Mouse (Mus musculus): ENCODE results near the gene Zar1. TPM values are rescaled to one million over a fixed set of nuclear protein-coding genes. Genes with fewer than 3 reads are reported as not detected.
"Not testable (repeated sequence)": the region's sequence is repeated elsewhere in the genome, so short reads cannot be mapped to it uniquely, and the experiment has no call there.

Zar1 gene
- total RNA-seq (2012; rRNA removed): 0.22 TPM in 1 of 2 replicates, not detected in the other

GRCm38 (mm10) chr5:72580970-72581332 is at the start of gene Zar1:
Gene Zar1 (minus strand): TSS chr5:72581254.
- H3K27ac ChIP-seq (ENCODE audit: insufficient read depth, low read depth, low read length, poor library complexity, severe bottlenecking); H3K9me3 ChIP-seq (ENCODE audit: control insufficient read depth, insufficient read depth, low read depth, low read length); DNase-seq (ENCODE audit: low read depth, low spot score); in situ Hi-C loops (cut with MboI; ENCODE audit: low sequenced_read_pairs in 2 of 2, unreplicated experiment in 2 of 2); H3K36me3 ChIP-seq (ENCODE audit: control insufficient read depth, insufficient read depth, low read length, poor library complexity, severe bottlenecking); H3K4me1 ChIP-seq (ENCODE audit: control insufficient read depth in 2 of 2, insufficient read depth in 2 of 2, low read length in 2 of 2, poor library complexity in 1 of 2): not testable (repeated sequence)
- peak within 1 kb of the TSS; percentile 33 for H3K9ac ChIP-seq (ENCODE audit: insufficient read depth, low read depth, low read length, poor library complexity, severe bottlenecking)
- H3K4me3 ChIP-seq (ENCODE audit: insufficient read depth in 1 of 2, low read depth in 1 of 2, low read length in 2 of 2, poor library complexity in 1 of 2, severe bottlenecking in 1 of 2): peak within 1 kb of the TSS; percentile 60 to 62

- H3K4me1 ChIP-seq (ENCODE audit: control insufficient read depth in 2 of 2, insufficient read depth in 2 of 2, low read length in 2 of 2, poor library complexity in 1 of 2): no peaks in the 10 kb centered on the region
- in situ Hi-C loops (cut with MboI; ENCODE audit: low sequenced_read_pairs in 2 of 2, unreplicated experiment in 2 of 2): no loop called here
- no peaks in the 10 kb centered on the region for H3K9me3 ChIP-seq (ENCODE audit: control insufficient read depth, insufficient read depth, low read depth, low read length)
- no peaks in the 10 kb centered on the region for H3K36me3 ChIP-seq (ENCODE audit: control insufficient read depth, insufficient read depth, low read length, poor library complexity, severe bottlenecking)
- no peak overlapping the region for H3K27ac ChIP-seq (ENCODE audit: insufficient read depth, low read depth, low read length, poor library complexity, severe bottlenecking)
- no peak overlapping the region for H3K4me3 ChIP-seq (ENCODE audit: insufficient read depth in 1 of 2, low read depth in 1 of 2, low read length in 2 of 2, poor library complexity in 1 of 2, severe bottlenecking in 1 of 2)
- H3K9ac ChIP-seq (ENCODE audit: insufficient read depth, low read depth, low read length, poor library complexity, severe bottlenecking): no peak overlapping the region
- DNase-seq (ENCODE audit: low read depth, low spot score): no peak
- TF ChIP-seq MAFK (IDR thresholded peaks at IDR 0.05; ENCODE audit: insufficient read depth, low read depth, low read length) (no peak), HCFC1 (IDR thresholded peaks at IDR 0.05; ENCODE audit: borderline replicate concordance, insufficient read depth, low read length) (no peak), ZC3H11A (IDR thresholded peaks at IDR 0.05; ENCODE audit: borderline replicate concordance, low read depth, low read length) (no peak), CHD2 (IDR thresholded peaks at IDR 0.05; ENCODE audit: low read depth, low read length) (no peak), ZNF384 (IDR thresholded peaks at IDR 0.05; ENCODE audit: low read depth, low read length) (no peak)
These were observed 49.0 kb upstream of the Zar1 start for GRCm38 (mm10) chr5:72630026-72630425.

GRCm38 (mm10) chr5:72621022-72621421 is 40.0 kb upstream of the Zar1 start:
- no peak overlapping the region for H3K27ac ChIP-seq (ENCODE audit: insufficient read depth, low read depth, low read length, poor library complexity, severe bottlenecking)
- H3K4me3 ChIP-seq (ENCODE audit: insufficient read depth in 1 of 2, low read depth in 1 of 2, low read length in 2 of 2, poor library complexity in 1 of 2, severe bottlenecking in 1 of 2): no peak overlapping the region
- H3K36me3 ChIP-seq (ENCODE audit: control insufficient read depth, insufficient read depth, low read length, poor library complexity, severe bottlenecking): no peaks in the 10 kb centered on the region
- H3K9ac ChIP-seq (ENCODE audit: insufficient read depth, low read depth, low read length, poor library complexity, severe bottlenecking): no peak overlapping the region
- in situ Hi-C loops (cut with MboI; ENCODE audit: low sequenced_read_pairs in 2 of 2, unreplicated experiment in 2 of 2): no loop called here
- H3K4me1 ChIP-seq (ENCODE audit: control insufficient read depth in 2 of 2, insufficient read depth in 2 of 2, low read length in 2 of 2, poor library complexity in 1 of 2): no peaks in the 10 kb centered on the region
- H3K9me3 ChIP-seq (ENCODE audit: control insufficient read depth, insufficient read depth, low read depth, low read length): no peaks in the 10 kb centered on the region
- TF ChIP-seq ZNF384 (IDR thresholded peaks at IDR 0.05; ENCODE audit: low read depth, low read length) (no peak), HCFC1 (IDR thresholded peaks at IDR 0.05; ENCODE audit: borderline replicate concordance, insufficient read depth, low read length) (no peak), MAFK (IDR thresholded peaks at IDR 0.05; ENCODE audit: insufficient read depth, low read depth, low read length) (no peak), CHD2 (IDR thresholded peaks at IDR 0.05; ENCODE audit: low read depth, low read length) (no peak), ZC3H11A (IDR thresholded peaks at IDR 0.05; ENCODE audit: borderline replicate concordance, low read depth, low read length) (no peak)
- no peak for DNase-seq (ENCODE audit: low read depth, low spot score)

GRCm38 (mm10) chr5:72617413-72617812 is 36.4 kb upstream of the Zar1 start:
- no peak for DNase-seq (ENCODE audit: low read depth, low spot score)
- Histone ChIP-seq H3K36me3 (ENCODE audit: control insufficient read depth, insufficient read depth, low read length, poor library complexity, severe bottlenecking) (no peaks in the 10 kb centered on the region), H3K4me1 (ENCODE audit: control insufficient read depth in 2 of 2, insufficient read depth in 2 of 2, low read length in 2 of 2, poor library complexity in 1 of 2) (no peaks in the 10 kb centered on the region), H3K9me3 (ENCODE audit: control insufficient read depth, insufficient read depth, low read depth, low read length) (no peaks in the 10 kb centered on the region), H3K4me3 (ENCODE audit: insufficient read depth in 1 of 2, low read depth in 1 of 2, low read length in 2 of 2, poor library complexity in 1 of 2, severe bottlenecking in 1 of 2) (no peak overlapping the region), H3K27ac (ENCODE audit: insufficient read depth, low read depth, low read length, poor library complexity, severe bottlenecking) (no peak overlapping the region), H3K9ac (ENCODE audit: insufficient read depth, low read depth, low read length, poor library complexity, severe bottlenecking) (no peak overlapping the region)
- TF ChIP-seq ZC3H11A (IDR thresholded peaks at IDR 0.05; ENCODE audit: borderline replicate concordance, low read depth, low read length) (no peak), CHD2 (IDR thresholded peaks at IDR 0.05; ENCODE audit: low read depth, low read length) (no peak), MAFK (IDR thresholded peaks at IDR 0.05; ENCODE audit: insufficient read depth, low read depth, low read length) (no peak), ZNF384 (IDR thresholded peaks at IDR 0.05; ENCODE audit: low read depth, low read length) (no peak), HCFC1 (IDR thresholded peaks at IDR 0.05; ENCODE audit: borderline replicate concordance, insufficient read depth, low read length) (no peak)
- in situ Hi-C loops (cut with MboI; ENCODE audit: low sequenced_read_pairs in 2 of 2, unreplicated experiment in 2 of 2): no loop called here

- Histone ChIP-seq H3K9ac (ENCODE audit: insufficient read depth, low read depth, low read length, poor library complexity, severe bottlenecking) (no peak overlapping the region), H3K9me3 (ENCODE audit: control insufficient read depth, insufficient read depth, low read depth, low read length) (no peaks in the 10 kb centered on the region), H3K4me3 (ENCODE audit: insufficient read depth in 1 of 2, low read depth in 1 of 2, low read length in 2 of 2, poor library complexity in 1 of 2, severe bottlenecking in 1 of 2) (no peak overlapping the region), H3K27ac (ENCODE audit: insufficient read depth, low read depth, low read length, poor library complexity, severe bottlenecking) (no peak overlapping the region), H3K4me1 (ENCODE audit: control insufficient read depth in 2 of 2, insufficient read depth in 2 of 2, low read length in 2 of 2, poor library complexity in 1 of 2) (no peaks in the 10 kb centered on the region), H3K36me3 (ENCODE audit: control insufficient read depth, insufficient read depth, low read length, poor library complexity, severe bottlenecking) (no peaks in the 10 kb centered on the region)
- in situ Hi-C loops (cut with MboI; ENCODE audit: low sequenced_read_pairs in 2 of 2, unreplicated experiment in 2 of 2): no loop called here
- no peak for TF ChIP-seq ZNF384 (IDR thresholded peaks at IDR 0.05; ENCODE audit: low read depth, low read length)
- DNase-seq (ENCODE audit: low read depth, low spot score): no peak
These were observed 22.1 kb upstream of the Zar1 start for GRCm38 (mm10) chr5:72603138-72603537.

All from ES-E14 (cell line).